Mouse (Mus musculus) cortical plate, adult 2 months (tissue): Measurements from ENCODE around the gene Oxld1. TPM values are rescaled to one million over a fixed set of nuclear protein-coding genes. Genes with fewer than 3 reads are reported as not detected.

Experiments
- H3K27ac ChIP-seq: fragments of 200-500 bp; 2 replicates; pipeline ENCODE4 v1.5.1; 2012; ENCODE audit warnings: low read length, control low read depth, inconsistent platforms; ENCODE audit not compliant: insufficient read depth
- H3K4me1 ChIP-seq: fragments of 200-500 bp; 2 replicates; pipeline ENCODE4 v1.6.1; 2011; ENCODE audit warnings: low read length; ENCODE audit not compliant: control insufficient read depth, insufficient read depth
- H3K4me3 ChIP-seq: fragments of 200-500 bp; 2 replicates; pipeline ENCODE4 v1.5.1; 2011; ENCODE audit warnings: mild to moderate bottlenecking, low read length, control low read depth; ENCODE audit not compliant: insufficient read depth
- CTCF ChIP-seq: fragments of 200-500 bp; IDR thresholded peaks from 2 replicates; pipeline ENCODE4 v1.5.1; 2011; ENCODE audit warnings: mild to moderate bottlenecking, control low read depth, low read length; ENCODE audit not compliant: insufficient read depth; ENCODE audit errors: extremely low read depth
- POLR2A ChIP-seq: fragments of 200-500 bp; IDR thresholded peaks from 2 replicates; pipeline ENCODE4 v1.6.1; 2011; ENCODE audit warnings: mild to moderate bottlenecking, low read length, control low read depth; ENCODE audit not compliant: insufficient read depth; ENCODE audit errors: extremely low read depth
- polyA plus RNA-seq: library from polyadenylated mRNA; depleted of rRNA; stranded (reverse); fragments of >200 nt; gene quantifications from 2 replicates; pipeline ENCODE4 v1.2.3, GENCODE M21; 2012

Oxld1 gene
- polyA plus RNA-seq, 1 experiment: 15.0 TPM

DNA sequence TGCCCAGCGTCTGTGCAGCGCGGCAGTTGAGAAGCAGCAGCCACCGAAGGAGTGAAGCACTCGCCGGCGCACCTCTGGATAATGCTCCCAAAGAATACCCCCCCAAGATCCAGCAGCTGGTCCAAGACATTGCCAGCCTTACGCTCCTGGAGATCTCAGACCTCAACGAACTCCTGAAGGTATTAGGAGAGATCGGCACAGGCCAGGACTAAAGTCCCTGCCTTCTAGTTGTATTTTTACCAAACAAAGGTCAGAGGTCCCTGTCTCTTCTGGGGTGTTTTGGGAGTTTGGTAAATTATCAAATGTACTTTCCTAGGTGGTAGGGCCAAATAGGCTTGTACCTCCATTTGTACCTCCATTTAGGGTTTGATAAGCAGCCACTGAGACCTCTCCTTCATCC is 27.4 kb upstream of the Oxld1 start:
- H3K27ac ChIP-seq: no peak overlapping the region

DNA sequence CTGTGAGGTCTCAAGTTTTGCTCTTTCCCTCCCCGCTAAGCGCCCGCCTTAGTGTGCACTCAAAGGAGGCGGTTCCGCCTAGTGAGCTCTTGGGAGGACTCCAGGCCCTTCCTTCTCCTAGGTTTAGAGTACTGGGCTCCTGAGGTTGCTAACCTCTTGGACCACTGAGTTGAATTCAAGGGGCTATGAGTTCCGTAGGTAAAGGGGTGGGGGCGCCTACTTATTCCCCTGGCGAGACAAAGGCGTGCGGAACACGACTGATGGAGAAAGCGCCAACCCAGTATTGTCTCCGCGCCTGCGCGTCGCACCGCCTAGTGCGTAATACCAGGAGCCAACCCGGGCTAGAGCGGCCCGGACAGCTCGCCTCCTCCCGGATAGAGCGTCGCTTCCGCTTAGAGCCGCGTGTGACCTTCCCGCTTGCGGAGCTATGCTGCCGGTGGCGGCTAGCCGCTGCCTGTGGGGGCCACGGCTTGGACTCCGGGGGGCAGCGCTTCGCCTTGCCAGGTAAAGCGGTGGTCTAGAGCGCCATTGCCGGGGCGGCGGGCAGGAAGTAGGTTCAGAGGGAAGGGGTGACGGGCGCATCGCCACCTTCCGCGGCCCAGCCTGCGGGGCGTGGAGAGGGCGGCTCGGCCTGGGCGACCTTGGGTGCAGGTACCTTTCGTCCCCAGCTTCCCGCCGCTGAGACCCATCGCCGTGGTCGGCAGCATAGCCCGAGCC is 26.6 kb upstream of the Oxld1 start, which contains the start of gene Mrpl12:
TSS of gene Mrpl12 (plus strand) at position 349 of the 717 bp plus-strand sequence.
- H3K4me3 ChIP-seq: peak within 1 kb of the TSS; percentile 90
- H3K27ac ChIP-seq: peak within 1 kb of the TSS; percentile 42; the same call in 1 of the 2 replicates
- peaks cover 4% of the 10 kb centered on the region; the same call in 1 of the 2 replicates for H3K4me1 ChIP-seq
- TF ChIP-seq CTCF (no peak), POLR2A (peak; percentile 58; the same call in 1 of the 2 replicates)

More for the DNA sequence above, 27.4 kb upstream of the Oxld1 start:
- TF ChIP-seq POLR2A (no peak), CTCF (no peak)
- Histone ChIP-seq H3K4me3 (peak overlapping the region; percentile 90), H3K4me1 (peaks cover 4% of the 10 kb centered on the region; the same call in 1 of the 2 replicates)

DNA sequence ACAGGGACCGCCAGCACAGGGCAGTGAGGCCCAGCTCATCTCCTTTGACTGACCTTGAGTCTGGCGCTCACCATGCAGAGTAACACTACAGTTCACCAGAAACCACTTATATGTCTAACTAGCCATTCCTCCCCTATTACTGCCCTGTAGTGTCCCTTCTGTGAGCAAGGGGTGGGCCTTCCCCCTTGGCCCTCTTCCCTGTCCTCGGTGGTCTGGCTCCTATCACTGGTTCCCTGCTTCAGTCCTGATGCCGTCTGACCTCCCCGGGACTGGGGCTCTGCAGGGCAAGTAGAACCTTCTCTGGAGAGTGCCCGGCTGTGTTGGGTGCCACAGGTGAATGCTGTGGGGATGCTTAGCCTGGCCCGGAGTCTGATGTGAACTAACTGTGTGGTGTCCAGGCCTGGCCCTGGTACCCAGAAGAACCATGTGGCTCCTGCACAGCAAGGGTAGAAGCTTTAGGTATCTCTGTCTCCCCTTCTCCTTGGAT is 25.6 kb upstream of the Oxld1 start:
- TF ChIP-seq CTCF: no peak
- TF ChIP-seq POLR2A: no peak
- peaks cover 4% of the 10 kb centered on the region; the same call in 1 of the 2 replicates for H3K4me1 ChIP-seq
- H3K27ac ChIP-seq: no peak overlapping the region
- no peak overlapping the region; the same call in 1 of the 2 replicates for H3K4me3 ChIP-seq

DNA sequence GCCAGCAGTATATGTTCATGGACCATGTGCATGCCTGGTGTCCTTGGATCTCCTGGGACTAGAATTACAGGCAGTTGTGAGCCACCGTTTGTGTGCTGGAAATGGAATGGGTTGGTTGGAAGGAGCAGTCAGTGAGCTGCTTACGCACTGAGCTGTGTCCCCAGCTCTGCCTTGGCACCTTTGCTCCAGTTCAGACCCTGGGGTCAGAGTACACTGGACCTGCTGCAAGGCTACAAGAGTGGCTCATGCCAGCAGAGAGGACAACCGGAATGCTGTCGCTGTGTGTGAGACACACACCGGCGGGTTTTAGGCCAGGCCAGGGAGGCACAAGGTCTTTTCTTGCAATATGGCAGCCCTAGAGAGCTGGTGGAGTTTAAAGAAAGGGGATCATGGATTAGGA is 14.2 kb upstream of the Oxld1 start:
- no peak for TF ChIP-seq CTCF
- no peak for TF ChIP-seq POLR2A
- no peak overlapping the region for H3K4me3 ChIP-seq
- H3K4me1 ChIP-seq: peaks cover 2% of the 10 kb centered on the region; the same call in 1 of the 2 replicates

DNA sequence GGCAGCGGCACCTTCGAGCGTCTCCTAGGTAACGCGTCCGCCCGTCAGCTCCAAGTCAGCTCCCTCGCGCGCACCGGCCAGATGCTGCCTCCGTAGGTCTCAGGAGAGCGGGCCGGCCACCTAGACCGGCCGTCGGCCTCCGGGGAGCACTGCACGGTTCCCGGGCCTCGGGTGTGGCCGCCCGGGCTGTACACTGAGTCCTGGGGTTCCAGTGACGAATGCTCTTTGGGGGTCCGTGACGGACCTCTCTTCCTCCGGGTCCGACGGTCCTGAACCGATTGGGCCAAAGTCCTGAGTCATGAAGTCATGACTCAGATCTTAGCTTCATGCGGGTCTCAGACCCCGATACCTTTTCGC is 9.8 kb upstream of the Oxld1 start:
- peak overlapping the region; percentile 74 for H3K4me3 ChIP-seq
- no peak overlapping the region for H3K27ac ChIP-seq
- peaks cover 2% of the 10 kb centered on the region; the same call in 1 of the 2 replicates for H3K4me1 ChIP-seq
- TF ChIP-seq CTCF: no peak
- TF ChIP-seq POLR2A: no peak

More for the DNA sequence above, 14.2 kb upstream of the Oxld1 start:
- H3K27ac ChIP-seq: no peak overlapping the region

DNA sequence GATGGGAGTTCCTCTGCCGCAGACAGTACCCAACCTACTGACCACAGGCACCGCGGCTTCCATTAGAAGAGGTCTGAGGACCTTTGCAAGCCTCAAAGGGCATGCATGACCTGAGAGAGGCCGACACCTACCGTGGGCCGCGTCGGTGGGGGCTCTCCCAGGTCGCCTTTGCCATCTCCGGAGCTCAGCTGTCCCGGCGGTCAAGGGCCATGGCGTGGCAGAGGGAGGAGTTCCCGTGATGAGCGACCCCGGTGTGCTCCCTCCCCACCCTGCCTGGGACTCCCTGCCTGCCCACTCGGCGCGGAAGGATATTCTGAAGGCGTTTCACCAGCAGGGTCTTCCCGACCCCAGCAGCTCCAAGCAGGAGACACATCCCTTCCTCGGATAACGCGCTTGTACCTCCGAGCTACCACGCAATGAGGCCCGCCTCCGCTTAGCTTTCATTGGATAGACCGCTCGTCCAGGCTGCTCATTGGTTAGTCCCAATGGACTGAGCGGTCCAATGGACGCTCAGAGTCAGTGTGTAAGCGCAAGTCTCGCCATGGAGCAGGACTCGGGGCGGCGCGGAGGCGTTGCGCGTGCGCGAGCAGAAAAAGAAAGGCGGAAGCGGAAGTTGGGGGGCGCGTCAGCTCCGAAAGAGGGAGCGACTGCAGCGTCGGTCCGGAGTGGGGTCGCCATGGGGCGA is 9.3 kb upstream of the Oxld1 start, which contains the start of gene Arl16:
TSS of gene Arl16 (minus strand) at position 557 of the 685 bp plus-strand sequence.
- TF ChIP-seq CTCF (no peak), POLR2A (peak; percentile 96)
- H3K27ac ChIP-seq: no peak within 1 kb of the TSS
- peaks cover 2% of the 10 kb centered on the region; the same call in 1 of the 2 replicates for H3K4me1 ChIP-seq
- peak within 1 kb of the TSS; percentile 74 for H3K4me3 ChIP-seq

DNA sequence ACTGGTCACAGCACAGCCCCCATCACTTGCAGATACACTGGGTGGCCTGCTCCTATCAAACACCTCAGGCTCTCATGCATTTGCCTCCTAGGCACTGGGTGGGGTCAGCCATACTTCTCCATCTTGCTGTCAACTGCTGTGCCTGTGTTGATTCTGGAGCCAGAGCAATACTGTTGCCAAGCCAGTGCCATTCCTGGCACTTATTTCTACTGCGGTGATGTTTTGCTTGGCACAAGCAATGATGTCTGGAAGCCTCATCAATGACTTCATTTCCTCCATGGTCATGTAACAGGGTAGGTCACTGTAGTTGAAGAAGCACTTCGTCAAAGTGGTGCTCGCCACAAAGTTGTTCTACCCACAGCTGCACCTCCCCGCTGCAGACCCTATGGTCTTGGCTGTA is 7.7 kb upstream of the Oxld1 start:
- peaks cover 2% of the 10 kb centered on the region; the same call in 1 of the 2 replicates for H3K4me1 ChIP-seq
- no peak overlapping the region for H3K4me3 ChIP-seq
- no peak for TF ChIP-seq CTCF
- TF ChIP-seq POLR2A: no peak
- no peak overlapping the region for H3K27ac ChIP-seq

DNA sequence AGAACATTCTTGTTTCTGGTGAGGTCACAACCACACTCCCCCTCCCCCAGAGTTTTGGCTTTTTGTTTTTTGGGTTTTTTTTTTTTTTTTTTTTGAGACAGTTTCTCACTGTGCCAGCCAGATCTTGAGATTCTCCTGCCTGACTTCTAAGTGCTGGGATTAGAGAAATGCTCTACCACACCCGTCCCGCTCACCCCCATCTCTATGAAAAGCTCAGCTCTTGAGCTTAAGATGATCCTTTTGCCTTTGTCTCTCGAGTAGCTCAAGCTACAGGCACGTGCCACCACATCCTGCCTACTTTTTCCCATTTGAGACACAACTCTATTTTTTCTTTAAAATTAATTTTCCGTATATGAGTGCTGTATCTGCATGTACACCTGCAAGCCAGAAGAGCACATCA is 6.5 kb upstream of the Oxld1 start:
- Histone ChIP-seq H3K4me1 (peaks cover 2% of the 10 kb centered on the region; the same call in 1 of the 2 replicates), H3K4me3 (no peak overlapping the region), H3K27ac (no peak overlapping the region)
- no peak for TF ChIP-seq CTCF
- no peak for TF ChIP-seq POLR2A

DNA sequence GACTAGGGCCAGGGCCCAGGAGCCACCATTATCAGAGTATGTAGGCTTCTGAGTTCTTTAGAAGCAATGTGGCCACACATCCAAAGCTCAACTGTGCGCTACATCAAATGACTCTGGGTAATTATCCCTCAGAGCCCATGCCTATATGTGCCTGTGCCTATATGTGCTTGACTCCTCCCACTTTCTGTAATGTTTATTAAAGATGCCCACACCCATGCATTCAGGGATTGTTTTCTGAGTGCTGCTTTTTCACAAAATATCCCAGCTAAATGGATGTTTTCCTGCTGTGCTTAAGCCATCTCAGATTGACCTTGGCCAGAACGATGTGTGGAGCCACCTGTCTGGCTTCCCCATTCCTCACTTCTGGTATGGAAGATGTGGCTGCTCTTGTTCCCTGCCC is 5.7 kb upstream of the Oxld1 start:
- H3K27ac ChIP-seq: no peak overlapping the region
- no peak for TF ChIP-seq CTCF
- TF ChIP-seq POLR2A: no peak
- no peak overlapping the region for H3K4me3 ChIP-seq
- peaks cover 3% of the 10 kb centered on the region; the same call in 1 of the 2 replicates for H3K4me1 ChIP-seq
